Mouse (Mus musculus) layer of hippocampus, adult 8-10 months (tissue): ENCODE results near the gene Thbd. TPM values are rescaled to one million over a fixed set of nuclear protein-coding genes. Genes with fewer than 3 reads are reported as not detected.

Experiments used
- DNase-seq, 2 experiments: peaks; one replicate each; pipeline ENCODE4 v3.0.0; 2022; ENCODE audit warnings: low spot score in 2 of 2
- total RNA-seq, 4 experiments: library from RNA; stranded (reverse); gene quantifications; 2 replicates each; pipeline ENCODE4 v1.2.4; 2022

Thbd gene
- total RNA-seq, 4 experiments from 2014 or later: 5.9 to 10.5 (median 7.9) TPM

- no peak for DNase-seq
These were observed 17.9 kb upstream of the Thbd start for GRCm38 (mm10) chr2:148425709-148426382.

DNA sequence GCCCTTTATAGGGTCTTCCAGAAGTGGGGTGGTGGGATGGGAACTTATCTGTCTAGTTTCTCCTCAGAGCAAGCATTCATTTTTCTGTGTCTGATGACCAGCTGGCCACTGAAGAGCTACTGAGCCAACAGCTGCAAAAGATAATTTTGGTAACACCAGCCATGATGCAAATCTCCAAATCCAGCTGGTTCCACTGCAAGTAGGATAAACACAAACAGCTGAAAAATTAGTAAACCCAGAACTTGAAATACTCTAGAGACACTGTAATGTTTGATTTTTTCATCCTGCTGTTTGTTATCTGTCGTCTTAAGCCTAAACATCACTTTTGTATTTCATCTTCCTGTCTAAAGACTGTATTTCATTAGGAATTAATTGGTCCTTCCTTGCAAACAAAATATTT lies 13.7 kb upstream of the Thbd start:
- no peak for DNase-seq

- no peak for DNase-seq
These were observed 13.1 kb upstream of the Thbd start for GRCm38 (mm10) chr2:148421112-148421511.

DNA sequence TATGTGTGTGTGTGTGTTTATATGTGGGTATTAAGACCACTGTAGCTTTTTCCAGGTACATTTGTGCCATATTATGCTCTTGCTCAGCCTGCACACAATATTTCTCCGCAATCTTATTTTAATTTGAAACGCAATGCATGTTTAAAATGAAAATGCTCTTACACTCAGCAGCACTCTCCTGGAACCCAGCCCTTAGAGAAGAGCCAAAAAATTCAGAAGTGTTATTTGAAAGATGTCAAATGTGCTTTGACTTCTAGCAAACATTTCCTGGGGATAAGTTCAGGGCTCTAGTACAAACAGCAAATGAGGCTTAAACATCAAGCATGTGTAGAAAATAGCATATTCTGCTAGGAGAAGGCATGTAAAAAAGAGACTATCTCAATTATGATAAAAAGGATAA lies 11.8 kb upstream of the Thbd start:
- no peak for DNase-seq

- no peak for DNase-seq
These were observed 11.2 kb upstream of the Thbd start for GRCm38 (mm10) chr2:148419151-148419550.

DNA sequence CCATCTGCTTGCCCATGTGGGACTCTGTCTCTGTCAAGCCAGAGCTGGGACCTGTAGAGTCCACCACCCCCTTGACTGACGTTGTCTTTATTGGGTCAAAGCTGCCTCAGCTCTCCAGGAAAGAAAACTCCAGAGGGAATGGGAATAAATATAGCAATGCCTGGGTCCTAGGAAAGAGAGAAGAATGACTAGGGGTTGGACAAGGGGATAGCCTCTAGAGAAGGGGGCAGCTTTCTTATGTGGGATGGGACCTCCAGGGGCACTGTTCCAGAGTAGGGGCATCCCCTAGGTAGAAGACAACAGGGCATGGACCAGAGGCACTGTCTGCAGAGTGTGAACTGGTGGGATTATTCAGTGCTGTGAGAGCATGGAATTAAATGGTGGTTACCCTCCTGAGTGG lies 1.8 kb upstream of the Thbd start:
- DNase-seq: no peak

DNA sequence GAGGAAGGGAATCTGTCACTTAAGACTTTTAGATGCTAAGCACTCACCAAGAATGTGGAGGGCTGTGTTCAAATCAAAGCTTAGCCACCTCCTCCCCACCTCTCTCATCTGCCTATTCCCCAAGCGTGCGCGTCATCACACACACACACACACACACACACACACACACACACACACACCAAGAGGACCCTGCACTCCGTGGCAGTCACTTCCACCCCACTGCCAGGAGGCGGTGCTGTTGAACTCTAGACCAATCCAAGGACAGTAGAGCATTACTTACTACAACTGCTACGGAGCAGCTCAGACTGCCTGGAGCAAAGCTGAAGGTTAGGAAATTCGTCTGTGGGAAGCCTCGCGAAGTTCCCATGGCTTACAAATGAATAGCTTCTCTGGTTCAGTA lies 1.2 kb upstream of the Thbd start:
- DNase-seq: peak; percentile 58 to 73

DNA sequence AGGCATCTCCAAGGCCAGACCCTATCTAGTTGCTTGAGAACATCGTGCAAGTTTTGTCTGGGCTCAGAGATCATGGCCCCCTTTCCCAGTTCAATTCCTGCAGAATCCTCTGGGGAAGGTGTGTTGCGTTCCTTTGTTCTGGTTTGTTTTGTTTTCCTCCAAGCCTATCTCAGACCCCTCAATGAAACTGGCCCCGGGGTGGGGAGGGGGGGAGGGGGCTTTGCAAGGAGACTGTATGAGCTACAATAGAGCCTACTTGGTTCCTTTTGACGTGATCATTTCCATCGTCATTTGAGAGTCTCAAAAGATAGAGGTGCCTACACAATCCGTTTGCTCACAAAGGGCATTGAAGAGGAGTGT lies 753 bp upstream of the Thbd start:
- no peak for DNase-seq

DNA sequence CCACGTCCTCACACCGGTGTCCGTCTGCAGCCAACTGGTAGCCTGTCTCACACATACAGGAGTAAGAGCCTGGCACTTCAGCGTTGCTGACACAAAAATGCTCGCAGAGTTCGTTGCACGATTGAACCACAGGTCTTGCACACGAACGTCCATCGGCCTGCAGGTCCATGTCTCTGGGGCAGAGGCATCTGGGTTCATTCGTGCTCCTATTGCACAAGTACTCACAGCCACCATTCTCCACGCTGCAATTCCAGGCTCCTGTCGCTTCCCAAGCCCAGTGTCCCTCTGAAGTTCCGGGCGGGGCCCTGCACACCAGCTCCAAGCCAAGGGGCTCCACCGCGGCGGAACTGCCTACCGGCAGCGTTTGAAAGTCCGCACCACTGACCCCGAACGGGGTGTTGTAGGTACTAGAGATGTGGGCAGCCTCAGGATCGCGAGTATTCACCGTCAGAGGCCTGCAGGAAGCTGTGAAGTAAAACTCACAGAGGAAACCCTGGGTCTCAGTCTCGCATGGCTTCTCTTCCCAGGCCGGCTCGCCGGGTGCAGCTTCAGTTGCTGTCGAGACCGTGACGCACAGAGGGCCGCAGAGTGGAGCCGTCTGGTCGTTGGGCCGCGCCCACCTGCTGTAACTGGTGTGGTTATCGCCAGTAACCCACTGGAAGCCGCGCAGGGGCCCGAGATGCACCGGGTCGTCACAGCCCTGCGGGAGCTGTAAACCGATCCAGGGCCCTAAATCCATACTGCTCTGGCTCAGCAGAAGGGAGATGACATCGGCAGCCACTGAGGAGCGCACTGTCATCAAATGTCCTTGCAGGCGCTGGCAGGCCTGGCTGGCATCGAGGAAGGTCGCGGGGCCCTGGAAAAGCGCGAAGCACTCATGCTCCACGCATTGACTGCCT lies 768 bp downstream of the Thbd start:
- DNase-seq: no peak

DNA sequence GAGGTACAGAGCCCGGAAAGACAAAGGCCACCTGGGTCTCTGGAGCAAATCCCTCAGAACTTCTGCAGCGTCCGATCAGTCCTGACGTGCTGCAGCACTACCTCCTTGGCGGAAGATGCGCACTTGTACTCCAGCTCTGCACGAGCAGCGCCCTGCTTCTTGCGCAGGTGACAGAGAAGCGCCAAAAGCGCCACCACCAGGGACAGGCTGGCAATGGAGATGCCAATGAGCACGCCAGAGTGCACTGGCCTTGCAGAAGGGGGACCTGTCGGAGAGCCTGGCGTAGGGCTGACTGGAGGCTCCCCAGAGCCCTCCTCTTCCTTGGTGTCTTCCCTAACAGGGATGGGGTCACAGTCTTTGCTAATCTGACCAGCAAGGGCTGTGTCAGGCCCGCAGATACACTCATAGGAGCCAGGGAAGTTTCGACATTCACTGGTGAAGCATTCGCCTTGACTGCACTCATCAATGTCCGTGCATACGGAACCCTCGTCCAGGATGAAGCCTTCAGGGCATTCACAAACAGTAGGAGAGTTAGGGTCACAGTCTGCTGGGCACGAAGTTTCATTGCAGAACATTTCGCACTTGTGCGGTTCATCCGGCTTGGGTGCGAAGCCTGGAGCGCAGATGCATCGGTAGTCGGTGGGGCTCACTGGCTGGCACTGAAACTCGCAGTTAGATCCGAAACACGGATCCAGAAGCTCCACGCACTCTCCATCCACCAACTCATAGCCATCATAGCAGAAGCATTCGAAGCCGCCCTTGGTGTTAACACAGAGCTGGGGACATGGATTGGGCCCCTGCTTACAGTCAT lies 1.6 kb downstream of the Thbd start:
- DNase-seq: no peak

DNA sequence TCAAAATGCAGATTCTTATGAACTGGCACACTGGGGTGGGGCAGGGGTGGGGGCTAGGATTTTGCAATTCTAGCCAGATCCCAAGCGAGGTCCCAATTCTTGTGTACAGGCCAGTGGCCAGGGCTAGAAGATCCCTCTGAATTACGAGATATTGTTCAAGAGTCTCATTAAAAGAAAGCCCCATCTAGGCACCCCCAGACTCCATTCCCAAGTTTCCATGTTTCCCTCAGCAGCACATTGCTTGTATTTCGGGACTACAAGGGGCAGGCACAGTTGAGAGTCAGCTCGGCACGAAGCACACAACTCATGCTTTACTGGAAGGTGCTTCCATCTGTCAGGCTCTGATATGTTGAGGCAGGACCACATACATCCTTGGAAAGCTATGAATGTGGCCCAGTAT lies 3.1 kb downstream of the Thbd start:
- DNase-seq: no peak

DNA sequence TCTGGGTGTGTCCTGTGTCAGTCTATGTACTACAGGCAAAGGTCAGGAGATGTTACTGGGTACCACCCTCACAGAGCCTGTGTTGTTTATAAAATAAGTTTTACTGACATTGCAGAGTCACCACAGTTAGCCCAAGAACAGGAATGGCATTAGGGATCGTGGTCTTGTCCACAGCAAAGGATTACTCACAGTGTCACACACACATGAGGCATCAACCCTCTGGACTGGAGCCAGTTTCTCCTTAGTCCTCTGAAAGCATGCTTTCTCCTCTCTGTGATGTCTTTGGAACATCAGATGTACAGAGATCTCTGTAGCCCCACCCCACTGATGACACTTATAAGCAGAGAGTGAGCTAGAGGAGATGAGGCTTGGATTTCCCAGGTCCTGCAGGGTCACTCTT lies 5.8 kb downstream of the Thbd start:
- no peak for DNase-seq

GRCm38 (mm10) chr2:148398901-148399685 lies 8.9 kb downstream of the Thbd start:
- no peak for DNase-seq

DNA sequence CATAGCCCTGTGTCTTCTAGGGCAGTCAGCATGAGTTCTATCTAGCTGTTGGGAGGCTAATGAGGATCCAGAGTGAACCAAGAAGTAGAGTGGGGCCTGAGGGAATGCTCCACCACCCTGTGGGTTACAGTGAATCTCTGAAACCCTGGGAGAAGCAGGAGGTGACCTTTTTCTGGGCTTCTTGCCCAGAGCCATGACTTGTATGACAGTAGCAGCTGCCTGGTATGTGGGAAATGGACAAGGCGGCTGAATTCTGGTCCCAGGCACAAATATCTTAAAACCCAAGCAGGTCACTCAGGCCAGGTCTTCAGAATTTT lies 10.2 kb downstream of the Thbd start:
- no peak for DNase-seq

DNA sequence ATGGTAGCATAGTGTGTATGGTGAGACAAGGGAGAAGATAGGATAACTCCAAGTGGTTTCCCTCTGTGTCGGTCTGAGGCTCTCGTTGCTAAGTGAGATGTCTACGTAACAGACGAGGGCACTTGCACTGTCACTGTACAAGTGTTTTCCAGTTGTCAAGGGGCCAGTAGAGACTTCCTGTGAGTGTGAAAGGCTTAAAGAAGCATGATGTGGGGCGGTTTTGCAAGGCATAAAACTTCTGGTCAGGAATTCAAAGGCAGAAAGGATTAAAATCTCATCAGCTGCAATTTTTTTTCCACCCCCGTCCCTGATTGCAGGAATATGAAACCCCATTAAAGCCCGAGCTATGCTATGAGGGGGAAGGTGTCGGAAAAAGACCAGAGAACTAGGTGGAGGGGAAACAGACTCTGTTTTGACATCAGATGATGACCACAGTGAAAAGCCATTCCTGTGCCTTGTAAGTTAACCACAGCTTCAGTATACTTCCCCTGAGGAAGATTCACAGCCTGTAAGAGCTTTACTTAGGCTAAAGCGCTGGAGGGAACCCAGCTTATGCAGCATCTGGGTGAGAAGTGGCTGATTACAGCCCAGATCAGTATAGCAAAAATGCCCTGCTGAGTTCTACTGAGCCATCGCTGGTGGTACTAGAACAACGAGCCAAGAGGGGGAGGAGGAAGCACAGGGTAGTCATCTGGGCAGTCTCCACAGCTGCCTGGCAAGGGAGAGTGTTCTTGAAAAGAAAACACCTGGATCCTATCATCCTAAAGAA lies 10.8 kb downstream of the Thbd start:
- no peak for DNase-seq

DNA sequence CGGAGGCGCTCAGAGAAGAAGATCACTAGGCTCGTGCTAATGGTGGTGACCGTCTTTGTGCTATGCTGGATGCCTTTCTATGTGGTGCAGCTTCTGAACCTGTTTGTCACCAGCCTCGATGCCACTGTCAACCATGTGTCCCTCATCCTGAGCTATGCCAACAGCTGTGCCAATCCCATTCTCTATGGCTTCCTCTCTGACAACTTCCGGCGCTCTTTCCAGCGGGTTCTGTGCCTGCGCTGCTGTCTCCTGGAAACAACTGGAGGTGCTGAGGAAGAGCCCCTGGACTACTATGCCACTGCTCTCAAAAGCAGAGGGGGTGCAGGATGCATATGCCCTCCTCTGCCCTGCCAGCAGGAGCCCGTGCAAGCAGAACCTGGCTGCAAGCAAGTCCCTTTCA lies 11.8 kb downstream of the Thbd start:
- DNase-seq: peak in 1 of 2 experiments; percentile 37

DNA sequence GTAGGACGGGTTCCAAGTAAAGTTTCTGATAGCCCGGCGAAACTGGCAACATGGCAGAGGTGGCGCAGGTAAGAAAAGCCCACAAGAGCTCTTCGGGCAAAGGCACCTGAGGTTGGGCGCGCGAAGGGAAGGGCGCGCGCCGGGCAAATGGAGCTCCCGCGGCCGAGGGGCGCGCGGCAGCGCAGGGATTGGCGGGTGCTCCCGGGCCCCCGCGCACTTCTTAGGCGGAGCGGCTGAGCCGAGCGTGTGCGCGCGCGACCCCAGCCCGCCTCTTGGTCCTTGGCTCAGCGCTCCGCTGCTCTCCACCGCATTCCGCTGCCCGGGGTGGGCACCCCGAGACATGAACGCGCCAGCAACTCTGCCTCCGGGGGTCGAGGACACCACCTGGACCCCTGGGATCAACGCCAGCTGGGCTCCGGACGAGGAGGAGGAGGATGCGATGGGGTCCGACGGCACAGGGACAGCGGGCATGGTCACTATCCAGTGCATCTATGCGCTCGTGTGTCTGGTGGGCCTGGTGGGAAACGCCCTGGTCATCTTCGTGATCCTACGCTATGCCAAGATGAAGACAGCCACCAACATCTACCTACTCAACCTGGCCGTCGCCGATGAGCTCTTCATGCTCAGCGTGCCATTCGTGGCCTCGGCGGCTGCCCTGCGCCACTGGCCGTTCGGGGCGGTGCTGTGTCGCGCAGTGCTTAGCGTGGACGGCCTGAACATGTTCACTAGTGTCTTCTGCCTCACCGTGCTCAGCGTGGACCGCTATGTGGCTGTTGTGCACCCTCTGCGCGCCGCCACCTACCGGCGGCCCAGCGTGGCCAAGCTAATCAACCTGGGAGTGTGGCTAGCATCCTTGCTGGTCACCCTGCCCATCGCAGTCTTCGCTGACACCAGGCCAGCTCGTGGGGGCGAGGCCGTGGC lies 12.6 kb downstream of the Thbd start, which contains the start of gene Sstr4:
Gene Sstr4, plus strand, starts transcription at position 214 of the 921 bp plus-strand sequence.
- DNase-seq: peak; percentile 68 to 75

DNA sequence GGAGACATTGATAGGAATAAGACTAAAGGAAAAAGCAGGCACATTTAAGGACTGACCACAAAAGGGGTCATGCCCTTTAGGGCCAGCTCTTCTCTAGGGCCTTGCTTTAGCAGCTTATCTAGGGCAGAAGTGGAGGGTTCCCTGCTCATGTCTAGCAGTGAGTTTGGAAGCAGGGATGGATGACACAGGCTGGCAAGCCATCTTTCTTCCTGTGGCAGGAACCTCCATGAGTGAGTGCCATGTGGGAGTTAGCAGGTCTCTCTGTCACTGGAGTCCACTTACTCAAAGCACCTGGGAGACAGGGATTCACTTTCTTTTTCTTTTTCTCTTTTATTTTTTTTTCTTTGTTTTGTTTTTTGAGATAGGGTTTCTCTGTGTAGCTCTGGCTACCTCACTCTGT lies 14.1 kb downstream of the Thbd start:
- no peak for DNase-seq

DNA sequence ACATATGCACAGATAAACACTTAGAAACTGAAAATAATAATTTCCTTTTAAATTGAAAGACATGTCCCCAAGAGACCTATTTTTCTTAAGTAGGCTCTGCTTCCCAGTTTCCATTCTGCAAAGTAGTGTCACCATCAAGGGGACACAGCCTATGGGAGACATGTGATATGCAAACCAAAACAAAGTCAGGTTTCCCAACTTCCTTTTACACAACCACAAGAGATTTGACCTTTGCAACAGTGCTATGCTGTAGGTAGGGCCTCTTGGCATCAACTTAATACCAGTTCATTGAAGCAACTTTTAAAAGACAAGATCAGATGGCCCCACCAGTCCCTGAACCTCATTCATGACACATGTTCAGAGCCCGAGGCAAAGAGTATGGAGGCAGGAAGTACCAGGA lies 14.8 kb downstream of the Thbd start:
- DNase-seq: no peak
